Mouse (Mus musculus) myocyte (in vitro differentiated cells): ENCODE measurements at regions not wholly inside any gene's neighbourhood (a gene's known extent, or its start where the extent isn't known, plus 50 kb on each side); places are given as distances from the start of the nearest gene placed in this dataset.

ENCODE experiments used
- H3K27me3 ChIP-seq: one replicate; pipeline ENCODE4 v1.6.1; 2011; ENCODE audit not compliant: control insufficient read depth, insufficient read depth, insufficient read length
- H3K36me3 ChIP-seq: one replicate; pipeline ENCODE4 v1.6.1; 2011; ENCODE audit not compliant: control insufficient read depth, insufficient read depth
- H3K4me2 ChIP-seq: one replicate; pipeline ENCODE4 v1.6.1; 2011; ENCODE audit warnings: low read depth, control low read depth
- H3K4me3 ChIP-seq: one replicate; pipeline ENCODE4 v1.5.1; 2011; ENCODE audit warnings: mild to moderate bottlenecking, control low read depth, moderate library complexity
- H3K79me2 ChIP-seq: one replicate; pipeline ENCODE4 v1.6.1; 2011; ENCODE audit not compliant: control insufficient read depth, insufficient read depth
- H3ac ChIP-seq: one replicate; pipeline ENCODE4 v1.6.1; 2011; ENCODE audit not compliant: control insufficient read depth, insufficient read length
- CEBPB ChIP-seq: IDR thresholded peaks from 2 replicates; pipeline ENCODE4 v1.6.1; 2011; ENCODE audit warnings: mild to moderate bottlenecking, moderate library complexity; ENCODE audit not compliant: poor library complexity, insufficient read depth, severe bottlenecking
- E2F4 ChIP-seq: IDR thresholded peaks from one replicate; pipeline ENCODE4 v1.6.1; 2011; ENCODE audit warnings: mild to moderate bottlenecking, control low read depth, moderate library complexity; ENCODE audit not compliant: insufficient read depth
- MAX ChIP-seq: IDR thresholded peaks from one replicate; pipeline ENCODE4 v1.6.1; 2011; ENCODE audit warnings: low read depth, mild to moderate bottlenecking, control low read depth
- MYOD1 ChIP-seq, 3 experiments: IDR thresholded peaks; one replicate each; pipeline ENCODE4 v1.6.1; 2011; ENCODE audit warnings: control low read depth in 2 of 3, low read depth in 2 of 3, mild to moderate bottlenecking in 2 of 3, moderate library complexity in 1 of 3; ENCODE audit not compliant: insufficient read length in 2 of 3, control insufficient read depth in 1 of 3
- MYOG ChIP-seq, 3 experiments: IDR thresholded peaks; one replicate each; pipeline ENCODE4 v1.6.1; 2011; ENCODE audit warnings: control low read depth in 2 of 3, low read depth in 2 of 3, mild to moderate bottlenecking in 2 of 3; ENCODE audit not compliant: insufficient read length in 2 of 3, control insufficient read depth in 1 of 3, insufficient read depth in 1 of 3
- POLR2A ChIP-seq: IDR thresholded peaks from one replicate; pipeline ENCODE4 v1.6.1; 2011; ENCODE audit warnings: low read depth, mild to moderate bottlenecking, control low read depth, moderate library complexity; ENCODE audit not compliant: insufficient read length
- POLR2AphosphoS2 ChIP-seq: IDR thresholded peaks from one replicate; pipeline ENCODE4 v1.6.1; 2011; ENCODE audit warnings: low read depth, control low read depth; ENCODE audit not compliant: insufficient read length
- REST ChIP-seq: IDR thresholded peaks from one replicate; pipeline ENCODE4 v1.6.1; 2011; ENCODE audit warnings: mild to moderate bottlenecking, control low read depth, moderate library complexity; ENCODE audit not compliant: insufficient read depth, insufficient read length
- SRF ChIP-seq: IDR thresholded peaks from one replicate; pipeline ENCODE4 v1.6.1; 2011; ENCODE audit warnings: low read depth; ENCODE audit not compliant: control insufficient read depth, insufficient read length
- TCF12 ChIP-seq: IDR thresholded peaks from one replicate; pipeline ENCODE4 v1.6.1; 2011; ENCODE audit warnings: mild to moderate bottlenecking, control low read depth; ENCODE audit not compliant: poor library complexity, insufficient read depth, severe bottlenecking
- TCF3 ChIP-seq: IDR thresholded peaks from one replicate; pipeline ENCODE4 v1.6.1; 2011; ENCODE audit warnings: low read depth, control low read depth; ENCODE audit not compliant: insufficient read length
- USF1 ChIP-seq: IDR thresholded peaks from one replicate; pipeline ENCODE4 v1.6.1; 2011; ENCODE audit warnings: low read depth, mild to moderate bottlenecking, control low read depth, moderate library complexity

DNA sequence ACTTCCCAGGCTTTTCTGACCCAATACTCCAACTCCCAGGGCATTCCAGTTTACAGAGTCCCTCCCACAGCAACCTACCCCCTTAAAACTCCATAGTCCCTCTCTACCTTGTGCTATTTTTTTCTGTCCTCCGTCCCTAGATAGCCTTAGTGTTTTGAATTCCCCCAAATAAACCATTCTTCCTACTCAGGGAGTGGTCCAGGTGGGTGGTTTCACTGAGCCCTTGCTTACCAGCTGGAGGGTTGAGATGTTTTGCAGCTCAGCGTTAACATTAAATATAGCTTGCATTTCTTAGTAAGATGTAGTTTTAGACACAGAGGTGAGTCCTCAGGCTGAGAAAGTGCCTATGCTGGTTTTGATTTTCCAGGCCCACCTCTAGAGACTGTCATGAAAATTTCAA, 313.0 kb downstream of the Bmper start:
- no peaks in the 10 kb centered on the region for H3K36me3 ChIP-seq
- H3K27me3 ChIP-seq, result no peaks in the 10 kb centered on the region
- H3ac ChIP-seq, result no peak overlapping the region
- TF ChIP-seq E2F4, result no peak
- no peak for TF ChIP-seq CEBPB
- no peak for TF ChIP-seq REST
- no peak for TF ChIP-seq MAX
- TF ChIP-seq TCF12, result no peak
- TF ChIP-seq SRF, result no peak
- no peak for TF ChIP-seq TCF3
- TF ChIP-seq POLR2A, result no peak
- TF ChIP-seq MYOD1 (IDR thresholded peaks at IDR 0.05; ENCODE audit: control insufficient read depth in 1 of 3, insufficient read length in 2 of 3, low read depth in 2 of 3), result no peak
- no peak for TF ChIP-seq USF1
- no peak for TF ChIP-seq POLR2AphosphoS2
- TF ChIP-seq MYOG (IDR thresholded peaks at IDR 0.05; ENCODE audit: control insufficient read depth in 1 of 3, insufficient read depth in 1 of 3, insufficient read length in 2 of 3, low read depth in 2 of 3), result no peak
- no peaks in the 10 kb centered on the region for H3K79me2 ChIP-seq
- no peak overlapping the region for H3K4me2 ChIP-seq
- no peak overlapping the region for H3K4me3 ChIP-seq

DNA sequence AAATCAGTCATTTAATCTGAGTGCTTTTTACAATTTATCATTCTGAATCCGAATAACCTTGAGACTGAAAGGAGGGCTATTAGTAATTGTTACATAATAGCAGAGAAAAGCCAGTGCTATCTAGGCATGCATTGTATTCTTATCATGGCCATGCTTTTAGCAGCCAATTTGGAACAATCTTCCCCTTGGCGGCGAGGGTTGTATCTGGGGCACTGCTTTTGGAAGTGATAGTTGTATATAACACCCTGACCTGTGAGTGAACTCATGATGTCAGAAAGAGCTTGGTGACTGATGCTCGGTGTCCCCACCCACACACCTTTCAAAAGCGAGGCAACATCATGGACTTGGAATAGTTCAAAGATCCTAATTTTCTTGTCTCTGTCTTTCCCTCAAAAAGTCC, 315.2 kb downstream of the Bmper start:
- Histone ChIP-seq H3K36me3 (no peaks in the 10 kb centered on the region), H3ac (no peak overlapping the region), H3K4me2 (no peak overlapping the region), H3K4me3 (no peak overlapping the region), H3K79me2 (no peaks in the 10 kb centered on the region), H3K27me3 (no peaks in the 10 kb centered on the region)
- TF ChIP-seq MYOG (IDR thresholded peaks at IDR 0.05; ENCODE audit: control insufficient read depth in 1 of 3, insufficient read depth in 1 of 3, insufficient read length in 2 of 3, low read depth in 2 of 3), result no peak
- TF ChIP-seq SRF, result no peak
- no peak for TF ChIP-seq CEBPB
- no peak for TF ChIP-seq USF1
- TF ChIP-seq E2F4, result no peak
- TF ChIP-seq TCF3, result no peak
- no peak for TF ChIP-seq REST
- TF ChIP-seq MYOD1 (IDR thresholded peaks at IDR 0.05; ENCODE audit: control insufficient read depth in 1 of 3, insufficient read length in 2 of 3, low read depth in 2 of 3), result no peak
- no peak for TF ChIP-seq POLR2AphosphoS2
- TF ChIP-seq POLR2A, result no peak
- no peak for TF ChIP-seq TCF12
- no peak for TF ChIP-seq MAX

DNA sequence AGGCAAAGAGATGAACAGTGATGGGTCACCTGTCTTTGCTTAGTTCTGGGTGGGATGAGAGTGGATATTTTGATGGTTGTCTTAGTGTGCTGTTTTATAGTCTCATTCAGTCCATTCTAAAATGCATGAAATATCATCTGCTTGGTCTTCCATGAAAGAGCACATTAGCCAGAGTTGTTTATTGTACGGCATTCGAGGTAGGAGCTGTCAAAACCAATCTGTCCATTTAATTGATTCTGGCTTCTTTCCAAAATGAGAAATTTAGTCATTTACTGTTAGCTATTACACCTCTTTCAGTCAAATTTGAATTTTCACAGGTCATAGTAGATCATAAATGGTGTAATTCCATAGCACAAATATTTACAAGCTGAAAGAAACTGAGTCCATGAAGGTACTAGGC, 328.8 kb downstream of the Bmper start:
- Histone ChIP-seq H3K4me3 (no peak overlapping the region), H3K36me3 (no peaks in the 10 kb centered on the region), H3K4me2 (no peak overlapping the region), H3K79me2 (no peaks in the 10 kb centered on the region), H3K27me3 (no peaks in the 10 kb centered on the region), H3ac (no peak overlapping the region)
- TF ChIP-seq MYOG (IDR thresholded peaks at IDR 0.05; ENCODE audit: control insufficient read depth in 1 of 3, insufficient read depth in 1 of 3, insufficient read length in 2 of 3, low read depth in 2 of 3), result no peak
- TF ChIP-seq MAX, result no peak
- TF ChIP-seq MYOD1 (IDR thresholded peaks at IDR 0.05; ENCODE audit: control insufficient read depth in 1 of 3, insufficient read length in 2 of 3, low read depth in 2 of 3), result no peak
- TF ChIP-seq TCF3, result no peak
- no peak for TF ChIP-seq USF1
- no peak for TF ChIP-seq REST
- TF ChIP-seq POLR2AphosphoS2, result no peak
- no peak for TF ChIP-seq SRF
- TF ChIP-seq POLR2A, result no peak
- TF ChIP-seq E2F4, result no peak
- no peak for TF ChIP-seq TCF12
- TF ChIP-seq CEBPB, result no peak

DNA sequence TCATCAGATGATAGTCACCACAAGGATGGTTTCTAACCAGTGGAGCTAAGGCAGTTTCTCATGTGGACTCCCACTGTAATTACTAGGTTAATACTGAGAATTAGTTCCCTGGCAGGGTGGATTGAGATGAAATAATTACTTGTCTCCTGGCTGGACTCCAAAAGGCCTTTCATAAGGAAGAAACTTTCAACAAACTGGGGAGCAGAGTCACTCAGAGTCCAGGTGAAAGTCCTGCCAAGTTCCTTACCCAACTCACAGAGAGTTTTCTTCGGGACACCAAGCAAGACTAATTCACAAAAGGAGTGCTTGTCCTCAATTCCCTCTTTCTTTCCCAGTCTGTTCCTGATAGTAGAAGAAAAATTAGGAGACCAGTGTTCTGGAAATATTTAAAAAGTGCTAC, 330.9 kb downstream of the Bmper start:
- H3K79me2 ChIP-seq, result no peaks in the 10 kb centered on the region

More for the DNA sequence above, 330.9 kb downstream of the Bmper start:
- TF ChIP-seq TCF3, result no peak
- TF ChIP-seq MYOD1 (IDR thresholded peaks at IDR 0.05; ENCODE audit: control insufficient read depth in 1 of 3, insufficient read length in 2 of 3, low read depth in 2 of 3), result no peak
- no peak for TF ChIP-seq REST
- TF ChIP-seq USF1, result no peak
- no peak for TF ChIP-seq POLR2AphosphoS2
- no peak for TF ChIP-seq TCF12
- TF ChIP-seq MAX, result no peak
- no peak for TF ChIP-seq SRF
- no peak for TF ChIP-seq MYOG (IDR thresholded peaks at IDR 0.05; ENCODE audit: control insufficient read depth in 1 of 3, insufficient read depth in 1 of 3, insufficient read length in 2 of 3, low read depth in 2 of 3)
- TF ChIP-seq CEBPB, result no peak
- no peak for TF ChIP-seq POLR2A
- TF ChIP-seq E2F4, result no peak
- H3K4me3 ChIP-seq, result no peak overlapping the region
- no peak overlapping the region for H3K4me2 ChIP-seq
- H3ac ChIP-seq, result no peak overlapping the region
- H3K27me3 ChIP-seq, result no peaks in the 10 kb centered on the region
- H3K36me3 ChIP-seq, result no peaks in the 10 kb centered on the region
